Mouse (Mus musculus) bone marrow macrophage, adult 2 months (primary cell): ENCODE measurements around the gene Akap6.

Experiments used
- CTCF ChIP-seq: IDR thresholded peaks from 2 replicates; pipeline ENCODE4 v1.5.1; 2012; ENCODE audit warnings: low read depth, mild to moderate bottlenecking, low read length, moderate library complexity
- POLR2A ChIP-seq: IDR thresholded peaks from 2 replicates; pipeline ENCODE4 v1.6.1; 2012; ENCODE audit warnings: mild to moderate bottlenecking, low read depth, low read length, borderline replicate concordance

- TF ChIP-seq CTCF (no peak), POLR2A (no peak)
Observed at GRCm38 (mm10) chr12:53146460-53147050, 447.4 kb downstream of the Akap6 start.
